Mouse (Mus musculus): ENCODE measurements around the gene Prpf3. TPM values are rescaled to one million over a fixed set of nuclear protein-coding genes. Genes with fewer than 3 reads are reported as not detected.
"Not testable (repeated sequence)": the region's sequence is repeated elsewhere in the genome, so short reads cannot be mapped to it uniquely, and the experiment has no call there.

Gene Prpf3
- polyA plus RNA-seq, 1 experiment from 2014 or later = 14.9 TPM

GRCm38 (mm10) chr3:95860323-95860722 is 4.6 kb upstream of the Prpf3 start:
- no peaks in the 10 kb centered on the region for H3K27me3 ChIP-seq (replicated peaks; ENCODE audit: control insufficient read depth, insufficient read depth, low read length)
- no peaks in the 10 kb centered on the region for H3K9me3 ChIP-seq (ENCODE audit: control insufficient read depth)
- peak; percentile 59 for TF ChIP-seq CTCF (IDR thresholded peaks at IDR 0.05; ENCODE audit: low read depth)
- H3K4me1 ChIP-seq (replicated peaks; ENCODE audit: control insufficient read depth, insufficient read depth, low read length) = no peaks in the 10 kb centered on the region
- no peak overlapping the region for H3K4me2 ChIP-seq (replicated peaks; ENCODE audit: low read depth)
- H3K36me3 ChIP-seq (ENCODE audit: control insufficient read depth, insufficient read depth) = peaks cover 20% of the 10 kb centered on the region
- 76% methylated on average over 3 of the region's 3 CpGs for WGBS
- H3K4me3 ChIP-seq (ENCODE audit: low read depth, low read length) = no peak overlapping the region
- ATAC-seq = no peak
- H3K9ac ChIP-seq (ENCODE audit: low read depth, low read length) = no peak overlapping the region
- no peak overlapping the region for H3K27ac ChIP-seq (ENCODE audit: low read depth, low read length)

- H3K36me3 ChIP-seq (ENCODE audit: control insufficient read depth, insufficient read depth); H3K9me3 ChIP-seq (ENCODE audit: control insufficient read depth); H3K27me3 ChIP-seq (replicated peaks; ENCODE audit: control insufficient read depth, insufficient read depth, low read length); H3K9ac ChIP-seq (ENCODE audit: low read depth, low read length); H3K4me3 ChIP-seq (ENCODE audit: low read depth, low read length); H3K4me2 ChIP-seq (replicated peaks; ENCODE audit: low read depth); H3K4me1 ChIP-seq (replicated peaks; ENCODE audit: control insufficient read depth, insufficient read depth, low read length); ATAC-seq; H3K27ac ChIP-seq (ENCODE audit: low read depth, low read length): not testable (repeated sequence)
- 83% methylated on average over 3 of the region's 3 CpGs for WGBS
Measured at GRCm38 (mm10) chr3:95858278-95858677, 2.6 kb upstream of the Prpf3 start.

GRCm38 (mm10) chr3:95857050-95857449 is 1.4 kb upstream of the Prpf3 start:
- H3K27ac ChIP-seq (ENCODE audit: low read depth, low read length); H3K9me3 ChIP-seq (ENCODE audit: control insufficient read depth); H3K9ac ChIP-seq (ENCODE audit: low read depth, low read length); H3K4me2 ChIP-seq (replicated peaks; ENCODE audit: low read depth); ATAC-seq; H3K27me3 ChIP-seq (replicated peaks; ENCODE audit: control insufficient read depth, insufficient read depth, low read length); H3K4me3 ChIP-seq (ENCODE audit: low read depth, low read length); H3K4me1 ChIP-seq (replicated peaks; ENCODE audit: control insufficient read depth, insufficient read depth, low read length): not testable (repeated sequence)
- peaks cover 14% of the 10 kb centered on the region for H3K36me3 ChIP-seq (ENCODE audit: control insufficient read depth, insufficient read depth)
- 83% methylated on average over 1 of the region's 1 CpGs for WGBS

- H3K27me3 ChIP-seq (replicated peaks; ENCODE audit: control insufficient read depth, insufficient read depth, low read length) = no peaks in the 10 kb centered on the region
- 29% methylated on average over 7 of the region's 7 CpGs for WGBS
- peaks cover 22% of the 10 kb centered on the region for H3K36me3 ChIP-seq (ENCODE audit: control insufficient read depth, insufficient read depth)
- no peaks in the 10 kb centered on the region for H3K4me1 ChIP-seq (replicated peaks; ENCODE audit: control insufficient read depth, insufficient read depth, low read length)
- H3K27ac ChIP-seq (ENCODE audit: low read depth, low read length) = peak overlapping the region; percentile 81
- no peaks in the 10 kb centered on the region for H3K9me3 ChIP-seq (ENCODE audit: control insufficient read depth)
- no peak for TF ChIP-seq CTCF (IDR thresholded peaks at IDR 0.05; ENCODE audit: low read depth)
- peak overlapping the region; percentile 86 for H3K4me2 ChIP-seq (replicated peaks; ENCODE audit: low read depth)
- peak overlapping the region; percentile 91 for H3K4me3 ChIP-seq (ENCODE audit: low read depth, low read length)
- peak overlapping the region; percentile 83 for H3K9ac ChIP-seq (ENCODE audit: low read depth, low read length)
- ATAC-seq = 0 out of 2 replicates have a peak, but pooled peaks have one; percentile 1
Measured at GRCm38 (mm10) chr3:95856115-95856514, 430 bp upstream of the Prpf3 start.

GRCm38 (mm10) chr3:95851317-95851716 is 4.4 kb downstream of the Prpf3 start:
- H3K36me3 ChIP-seq (ENCODE audit: control insufficient read depth, insufficient read depth) = peaks cover 68% of the 10 kb centered on the region
- H3K4me3 ChIP-seq (ENCODE audit: low read depth, low read length) = no peak overlapping the region
- 83% methylated on average over 8 of the region's 8 CpGs for WGBS

GRCm38 (mm10) chr3:95850611-95851010 is 5.1 kb downstream of the Prpf3 start:
- TF ChIP-seq CTCF (IDR thresholded peaks at IDR 0.05; ENCODE audit: low read depth) = no peak
- H3K36me3 ChIP-seq (ENCODE audit: control insufficient read depth, insufficient read depth) = peaks cover 75% of the 10 kb centered on the region
- H3K27ac ChIP-seq (ENCODE audit: low read depth, low read length) = no peak overlapping the region
- no peak overlapping the region for H3K9ac ChIP-seq (ENCODE audit: low read depth, low read length)
- ATAC-seq = no peak
- H3K27me3 ChIP-seq (replicated peaks; ENCODE audit: control insufficient read depth, insufficient read depth, low read length) = no peaks in the 10 kb centered on the region
- no peak overlapping the region for H3K4me2 ChIP-seq (replicated peaks; ENCODE audit: low read depth)
- H3K4me1 ChIP-seq (replicated peaks; ENCODE audit: control insufficient read depth, insufficient read depth, low read length) = no peaks in the 10 kb centered on the region
- H3K4me3 ChIP-seq (ENCODE audit: low read depth, low read length) = no peak overlapping the region
- WGBS = 85% methylated on average over 4 of the region's 4 CpGs
- no peaks in the 10 kb centered on the region for H3K9me3 ChIP-seq (ENCODE audit: control insufficient read depth)

More at GRCm38 (mm10) chr3:95851317-95851716, 4.4 kb downstream of the Prpf3 start:
- H3K9me3 ChIP-seq (ENCODE audit: control insufficient read depth) = no peaks in the 10 kb centered on the region
- no peak overlapping the region for H3K27ac ChIP-seq (ENCODE audit: low read depth, low read length)
- no peaks in the 10 kb centered on the region for H3K27me3 ChIP-seq (replicated peaks; ENCODE audit: control insufficient read depth, insufficient read depth, low read length)
- no peak overlapping the region for H3K9ac ChIP-seq (ENCODE audit: low read depth, low read length)
- no peaks in the 10 kb centered on the region for H3K4me1 ChIP-seq (replicated peaks; ENCODE audit: control insufficient read depth, insufficient read depth, low read length)
- H3K4me2 ChIP-seq (replicated peaks; ENCODE audit: low read depth) = no peak overlapping the region
- ATAC-seq = no peak
- TF ChIP-seq CTCF (IDR thresholded peaks at IDR 0.05; ENCODE audit: low read depth) = no peak

Data from intestine, postnatal 0 days (tissue).